Mouse (Mus musculus) 3T3-L1 (cell line): ENCODE results near the gene Sstr5.

Experiments
- DNase-seq: peaks from one replicate; pipeline ENCODE4 v3.0.0-alpha.2; 2015; ENCODE audit warnings: low read depth, low spot score

The Sstr5 gene

DNA sequence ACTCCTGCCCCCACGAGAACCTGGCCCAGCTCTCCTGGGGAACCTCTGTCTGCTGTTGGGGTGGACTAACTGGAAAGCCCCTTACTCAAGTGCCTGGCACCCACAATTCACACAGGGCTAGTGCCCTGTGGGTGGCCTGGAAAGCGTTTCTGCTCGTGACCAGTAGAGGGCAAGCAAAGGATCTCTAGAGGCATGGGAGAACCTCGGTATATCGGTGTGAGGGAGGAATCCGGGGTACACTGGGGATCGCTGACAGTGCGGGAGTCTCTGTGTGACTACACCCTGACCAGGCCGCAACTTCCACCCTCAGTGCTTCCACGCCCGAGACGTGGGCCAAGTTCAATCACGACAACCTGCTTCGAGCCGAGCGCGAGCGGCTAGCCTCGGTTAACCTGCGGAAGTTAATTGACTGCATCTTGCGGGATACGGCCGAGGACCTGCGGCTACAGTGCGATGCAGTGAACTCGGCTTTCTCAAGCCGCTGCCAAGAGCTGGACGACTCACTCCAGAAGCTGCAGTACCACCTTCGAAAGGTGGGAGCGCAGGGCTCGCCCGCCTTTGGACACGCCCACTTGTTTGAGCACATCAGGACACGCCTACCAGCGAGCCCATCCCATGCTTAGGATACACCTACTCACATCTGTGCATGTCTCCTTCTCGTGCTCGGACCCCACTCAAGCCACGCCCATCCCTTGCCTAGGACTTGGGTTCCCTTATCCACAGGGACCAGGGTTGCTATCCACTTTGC is 22.6 kb downstream of the Sstr5 start:
- peak; percentile 57 for DNase-seq

DNA sequence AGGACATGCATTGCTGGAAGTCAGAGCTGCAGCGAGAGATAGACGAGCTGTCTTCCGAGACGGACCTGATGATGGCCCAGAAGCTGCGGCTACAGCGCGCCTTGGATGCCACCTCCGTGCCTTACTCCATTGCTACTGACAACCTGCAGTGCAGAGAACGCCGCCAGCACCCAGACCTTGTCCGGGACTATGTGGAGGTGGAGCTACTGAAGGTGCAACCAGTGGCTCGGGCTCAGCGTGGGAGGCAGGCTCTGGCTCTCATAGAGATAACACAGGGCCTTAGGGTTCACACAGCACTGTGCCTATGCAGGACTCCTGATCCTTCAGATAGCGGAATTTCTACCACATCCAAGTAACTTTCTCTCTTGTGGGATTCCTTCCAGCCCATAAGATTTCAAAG is 25.0 kb downstream of the Sstr5 start:
- DNase-seq, result no peak

DNA sequence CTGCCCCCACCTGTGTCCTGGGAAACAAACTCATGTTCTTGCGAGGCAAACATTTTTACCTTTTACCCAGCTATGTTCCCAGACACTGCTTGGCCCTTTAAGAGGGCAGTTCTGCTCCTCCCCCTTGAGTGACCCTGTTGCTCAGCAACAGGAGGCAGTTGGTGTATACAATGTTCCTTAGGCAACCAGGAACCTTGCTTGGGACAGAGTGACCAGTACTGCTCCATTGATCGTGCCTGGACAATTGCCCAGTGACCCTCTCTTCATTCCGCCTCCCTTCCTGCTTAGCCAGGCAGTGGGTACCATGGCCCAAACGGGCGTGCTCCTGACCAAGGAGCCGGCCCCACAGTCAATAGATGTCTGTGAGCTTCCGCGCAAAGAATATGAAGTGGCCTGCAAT is 25.7 kb downstream of the Sstr5 start:
- no peak for DNase-seq

DNA sequence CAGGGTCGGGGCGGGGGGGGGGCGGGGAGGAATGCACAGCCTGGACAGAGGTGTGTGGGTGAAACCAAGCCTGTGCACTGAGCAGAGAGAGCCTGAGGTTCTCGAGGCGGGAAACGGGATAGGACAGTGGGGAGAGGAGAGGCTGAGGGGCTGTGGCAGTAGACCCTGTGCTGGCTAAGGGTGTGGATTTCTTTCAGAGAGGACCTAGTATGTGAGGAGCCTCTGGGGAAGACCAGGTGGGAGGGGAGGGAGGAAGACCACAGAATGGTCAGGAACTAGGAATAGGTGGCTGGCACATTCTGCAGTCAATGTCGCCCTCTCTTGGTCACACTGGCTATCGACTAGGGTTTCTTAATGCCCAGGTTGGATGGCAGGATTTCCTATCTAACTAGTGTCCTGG is 27.3 kb downstream of the Sstr5 start:
- peak; percentile 79 for DNase-seq

DNA sequence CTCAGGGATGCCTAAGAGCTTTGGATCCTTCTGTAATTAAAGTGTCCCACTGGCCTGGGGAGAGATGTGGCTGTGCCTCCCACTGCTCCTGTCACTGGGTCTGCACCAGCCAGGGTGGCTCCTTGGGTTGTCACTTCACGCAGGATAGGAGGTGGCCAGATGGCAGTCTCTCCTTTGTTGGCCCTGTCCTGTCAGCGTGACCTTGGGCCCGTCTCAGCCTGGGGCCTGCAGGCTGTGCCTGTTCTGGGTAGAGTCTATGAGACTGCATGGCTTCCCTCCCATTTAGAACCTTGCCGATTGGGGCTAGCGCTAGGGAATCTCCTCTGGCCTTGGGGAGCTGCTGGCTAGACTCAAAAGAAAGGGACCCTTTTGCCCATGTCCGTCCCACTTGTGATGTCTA is 28.8 kb downstream of the Sstr5 start:
- DNase-seq, result no peak

DNA sequence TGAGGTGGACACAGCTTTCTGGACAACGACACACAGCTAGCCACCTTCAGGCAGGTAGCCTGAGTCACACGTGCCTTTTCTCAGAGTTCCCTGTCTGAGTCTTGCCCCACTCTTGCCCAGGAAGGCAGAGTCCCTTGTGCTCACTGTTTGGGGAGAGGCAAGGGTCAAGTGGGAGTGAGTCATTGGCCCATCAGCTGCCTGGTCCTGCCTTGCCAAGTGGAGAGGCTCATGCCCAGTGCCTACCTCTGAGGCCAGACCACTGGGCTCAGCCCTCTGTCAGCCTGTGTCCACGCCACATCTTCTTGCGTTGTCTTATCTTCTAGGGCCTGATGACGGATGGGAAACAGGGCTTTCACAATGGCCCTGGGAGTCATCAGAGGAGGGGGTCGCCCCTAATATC is 29.3 kb downstream of the Sstr5 start:
- no peak for DNase-seq

DNA sequence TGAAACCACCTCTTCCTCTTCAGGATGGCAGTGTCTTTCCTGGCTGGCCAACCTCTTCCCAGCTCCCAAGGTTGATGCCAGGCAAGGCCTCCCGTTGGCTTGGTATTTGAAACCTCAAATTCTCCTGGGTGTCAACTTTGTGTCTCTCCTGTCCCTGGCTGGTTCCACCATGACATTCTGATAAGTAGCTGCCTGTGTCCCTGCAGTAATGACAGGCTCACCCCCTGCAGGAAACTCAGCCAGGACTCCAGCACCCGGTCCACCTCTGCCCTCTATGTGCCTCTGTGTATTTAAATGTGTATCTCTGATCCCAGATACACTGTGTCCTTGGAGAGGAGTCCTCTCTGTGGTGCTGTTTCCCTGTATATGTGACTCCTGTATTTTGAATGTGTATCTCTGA is 30.8 kb downstream of the Sstr5 start:
- DNase-seq, result no peak

DNA sequence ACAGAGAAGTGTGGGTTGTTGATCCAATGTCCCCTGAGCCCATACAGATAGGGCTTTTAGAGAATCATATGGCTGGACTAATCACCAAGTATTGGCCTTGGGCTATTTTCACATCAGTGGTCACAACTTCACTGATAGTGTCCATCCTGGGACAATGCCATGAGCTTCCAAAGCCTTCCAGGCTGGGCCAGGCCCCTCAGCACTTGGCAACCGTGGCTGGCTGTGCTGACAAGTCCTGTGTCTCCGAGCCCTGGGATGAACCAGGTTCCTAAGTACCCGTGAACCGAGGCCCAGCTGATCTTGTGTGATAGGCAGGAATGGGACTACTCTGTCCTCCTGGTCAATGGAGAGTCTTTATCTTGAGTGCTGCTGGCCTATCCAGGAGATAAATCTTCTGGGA is 33.0 kb downstream of the Sstr5 start:
- DNase-seq, result no peak

DNA sequence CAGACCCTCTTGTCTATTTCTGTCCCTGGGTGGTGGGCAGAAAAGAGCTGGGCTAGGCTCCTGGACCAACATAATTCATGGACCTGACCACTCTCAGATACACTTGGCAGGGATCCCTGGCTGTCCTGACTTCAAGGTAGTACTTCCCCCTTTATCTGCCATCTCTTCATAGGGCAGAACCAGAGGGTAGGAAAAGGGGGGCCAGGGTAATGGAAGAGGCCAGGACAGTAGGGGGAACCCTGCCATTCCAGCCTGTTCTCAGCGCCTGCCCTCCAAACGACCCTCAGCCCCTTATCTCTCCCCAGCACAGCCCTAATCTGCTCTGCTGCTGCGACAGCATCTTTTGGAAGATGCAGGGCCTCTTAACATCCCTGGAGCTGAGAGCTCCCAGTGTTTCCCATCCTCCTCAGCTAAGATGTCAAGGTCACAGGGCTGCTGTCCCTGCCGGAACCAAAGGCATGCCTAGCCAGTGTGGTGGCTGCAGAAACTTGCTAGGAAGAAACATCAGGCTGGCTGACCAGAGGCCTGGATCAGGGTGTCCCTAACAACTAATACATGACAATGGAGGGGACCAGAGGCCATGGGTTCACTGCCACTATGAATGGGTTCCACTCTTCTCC is 33.7 kb downstream of the Sstr5 start:
- no peak for DNase-seq

DNA sequence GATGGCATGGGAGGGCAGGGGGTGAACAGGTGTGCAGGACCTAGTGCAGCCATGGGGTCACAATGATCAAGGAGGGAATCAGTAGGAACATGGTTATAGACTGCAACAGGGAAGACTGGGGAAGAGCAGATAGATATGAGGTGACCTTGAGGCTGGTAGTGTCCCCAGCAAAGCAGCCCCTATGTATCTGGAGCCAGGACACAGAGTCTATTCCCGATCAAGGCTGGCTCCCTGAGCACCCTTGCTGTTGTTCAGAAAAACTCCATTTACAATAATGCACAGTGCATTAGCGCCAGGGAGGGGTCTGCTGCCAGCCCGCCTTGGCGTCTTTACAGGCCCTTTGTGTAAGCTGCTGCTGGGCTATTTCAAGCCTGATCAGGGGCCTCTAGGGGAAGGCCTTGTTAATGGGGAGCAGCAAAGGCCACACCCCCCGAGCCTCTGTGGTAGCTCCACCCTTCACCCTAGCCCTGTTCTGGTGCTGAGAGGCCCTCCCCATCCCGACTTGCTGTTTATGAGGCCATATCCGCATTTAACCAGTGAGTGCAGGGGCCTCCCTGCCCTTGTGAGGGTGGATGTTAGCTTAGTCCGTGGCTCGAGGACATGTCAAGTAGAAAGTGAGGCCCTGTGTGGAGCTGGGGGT is 34.7 kb downstream of the Sstr5 start:
- DNase-seq, result no peak

DNA sequence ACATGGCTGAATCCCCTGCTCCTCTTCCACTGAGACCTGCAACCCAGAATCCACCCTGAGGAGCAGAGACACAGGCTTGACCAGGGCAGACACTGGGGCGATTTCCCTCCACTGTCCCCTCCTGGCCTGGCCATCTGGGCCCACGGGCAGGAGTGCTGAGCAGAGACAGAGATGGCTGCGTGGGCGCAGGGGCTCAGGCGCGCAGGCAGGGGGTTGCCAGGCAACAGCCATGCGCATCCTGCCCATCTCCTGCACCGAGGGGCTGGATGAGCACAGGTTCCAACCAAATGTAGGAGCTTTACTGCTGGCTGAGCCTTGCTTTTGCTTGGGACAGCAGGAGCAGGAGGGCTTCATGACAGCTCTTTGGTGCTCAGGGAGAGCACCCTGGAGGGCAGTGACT is 40.5 kb downstream of the Sstr5 start:
- no peak for DNase-seq

DNA sequence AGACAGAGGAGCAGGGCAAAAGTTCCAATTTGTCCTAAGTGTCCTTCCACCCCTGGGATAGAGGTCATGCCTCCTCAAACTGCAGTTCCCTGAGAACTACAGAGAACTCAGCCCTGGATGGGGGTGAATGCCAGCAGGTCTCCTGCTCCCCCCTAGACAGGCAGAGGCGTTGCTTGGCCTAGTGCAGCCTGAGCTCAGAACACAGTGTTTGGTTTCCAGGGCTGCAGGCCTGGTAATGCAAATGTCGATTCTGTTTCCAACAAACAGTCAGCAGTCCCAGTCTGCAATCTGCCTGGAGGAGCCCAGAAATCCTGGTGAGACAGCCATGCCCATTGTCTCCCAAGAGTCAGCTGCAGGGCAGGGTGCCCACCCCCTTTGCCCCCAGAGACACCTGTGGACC is 42.8 kb downstream of the Sstr5 start, which contains the start of gene Tekt4:
Gene Tekt4 (plus strand): TSS at position 344 of the 400 bp plus-strand sequence.
- no peak for DNase-seq

DNA sequence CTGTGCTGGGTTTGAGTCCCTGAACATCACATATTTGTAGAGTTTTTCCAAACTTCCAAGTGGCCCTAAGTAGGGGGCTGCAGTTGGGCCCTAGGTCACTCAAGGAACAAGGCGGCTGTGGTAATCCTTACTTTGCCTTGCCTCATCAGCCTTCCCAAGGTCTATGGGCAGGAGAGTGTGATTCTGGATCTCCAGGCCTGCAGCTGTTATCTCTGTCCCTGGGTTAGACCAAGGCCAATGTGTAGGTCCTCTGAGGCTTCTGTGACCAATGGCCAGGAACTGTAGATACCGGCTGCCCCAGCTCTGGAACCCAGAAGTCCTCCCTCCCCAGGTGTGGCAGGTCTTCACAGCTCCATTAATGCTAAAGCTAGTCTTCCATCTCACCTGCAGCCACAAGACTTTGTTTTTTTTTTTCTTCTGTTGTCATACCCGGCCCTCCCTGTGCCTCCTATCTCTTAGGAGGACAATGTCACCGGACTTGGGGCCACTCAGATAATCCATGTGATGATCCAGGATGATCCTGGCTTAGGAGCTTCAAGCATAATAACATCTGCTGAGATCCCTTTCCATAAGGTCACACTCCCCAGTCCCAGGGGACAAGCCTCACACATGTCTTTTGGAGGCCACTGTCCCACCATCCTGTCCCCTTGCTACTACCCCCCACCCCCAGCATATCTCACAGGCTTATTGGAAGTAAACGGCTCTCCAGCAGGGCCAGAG is 44.7 kb downstream of the Sstr5 start:
- DNase-seq, result no peak

DNA sequence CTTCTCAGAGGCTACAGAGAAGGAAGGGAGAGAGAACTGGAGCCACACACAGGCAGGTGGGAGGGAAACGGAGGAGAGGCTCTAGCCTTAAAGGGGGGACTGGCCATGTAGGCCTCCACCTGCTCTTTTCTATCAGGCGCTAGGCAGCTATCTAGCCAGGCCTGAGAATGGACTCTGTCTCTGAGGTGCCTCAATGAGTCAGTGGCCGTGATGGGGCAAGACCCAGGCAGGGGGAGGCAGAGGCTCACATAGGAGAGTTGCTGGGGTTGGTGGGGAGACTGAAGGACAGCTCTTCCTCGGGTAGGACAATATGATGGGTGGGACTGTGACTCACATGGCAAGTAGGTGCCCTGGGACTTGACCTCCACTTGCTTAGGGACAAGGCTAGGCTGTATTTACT is 46.8 kb downstream of the Sstr5 start:
- no peak for DNase-seq

DNA sequence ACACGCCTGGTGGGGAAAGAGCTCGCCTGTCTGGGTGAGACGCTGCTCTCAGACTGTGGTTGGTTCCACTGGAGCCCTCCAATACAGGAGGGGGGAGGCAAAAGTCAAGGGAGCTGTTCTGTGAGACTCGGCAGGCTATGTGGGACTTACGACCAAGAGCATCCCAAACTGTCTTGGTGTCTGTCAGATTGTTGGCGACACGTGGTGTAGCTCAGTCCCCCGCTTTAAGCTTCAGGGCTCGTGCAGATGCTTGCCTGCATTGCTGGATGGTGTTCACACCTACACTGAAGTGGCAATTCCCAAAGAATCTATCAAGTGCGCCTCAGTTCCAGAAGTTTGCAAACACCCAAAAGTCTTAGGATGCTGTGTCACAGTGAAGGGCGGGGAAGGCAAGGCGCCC is 49.2 kb downstream of the Sstr5 start:
- no peak for DNase-seq

DNA sequence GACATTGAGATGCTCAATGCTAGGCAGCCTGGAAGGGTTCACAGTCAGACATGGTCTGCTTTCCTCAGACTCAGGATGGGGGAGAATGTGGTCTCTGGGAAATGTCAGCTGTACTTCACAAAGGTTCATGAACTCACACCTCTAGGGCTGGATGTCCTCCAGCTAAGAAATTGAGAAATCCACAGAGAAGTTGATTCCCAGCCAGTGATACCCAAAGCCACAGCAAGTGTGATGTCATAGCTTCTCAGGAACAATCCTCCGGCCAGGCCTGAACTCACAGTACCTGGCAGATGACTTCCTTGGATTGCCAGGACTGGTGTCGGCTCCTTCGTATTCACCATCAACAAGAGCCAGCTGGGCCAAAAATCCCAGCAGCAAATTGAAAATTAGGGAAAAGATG is 51.2 kb downstream of the Sstr5 start:
- no peak for DNase-seq

DNA sequence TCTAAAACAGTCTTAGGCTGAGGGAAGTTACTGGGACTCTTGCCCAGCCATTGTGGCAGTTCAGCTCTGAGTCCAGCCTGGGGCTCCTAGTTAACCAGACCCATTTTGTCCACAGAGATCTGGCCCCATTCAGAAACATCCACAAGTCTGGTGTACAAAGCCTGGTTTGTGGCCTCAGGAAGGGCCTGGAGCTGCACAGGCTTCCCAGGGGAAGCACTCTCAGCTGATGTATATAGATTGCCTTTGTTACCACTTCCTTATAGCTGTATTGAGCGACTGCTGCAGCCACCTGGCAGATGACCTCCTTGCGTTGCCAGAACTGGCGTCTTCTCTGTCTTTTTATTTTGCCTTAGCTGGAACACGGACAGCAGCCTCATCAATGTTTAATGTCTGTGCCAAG is 52.0 kb downstream of the Sstr5 start:
- no peak for DNase-seq

DNA sequence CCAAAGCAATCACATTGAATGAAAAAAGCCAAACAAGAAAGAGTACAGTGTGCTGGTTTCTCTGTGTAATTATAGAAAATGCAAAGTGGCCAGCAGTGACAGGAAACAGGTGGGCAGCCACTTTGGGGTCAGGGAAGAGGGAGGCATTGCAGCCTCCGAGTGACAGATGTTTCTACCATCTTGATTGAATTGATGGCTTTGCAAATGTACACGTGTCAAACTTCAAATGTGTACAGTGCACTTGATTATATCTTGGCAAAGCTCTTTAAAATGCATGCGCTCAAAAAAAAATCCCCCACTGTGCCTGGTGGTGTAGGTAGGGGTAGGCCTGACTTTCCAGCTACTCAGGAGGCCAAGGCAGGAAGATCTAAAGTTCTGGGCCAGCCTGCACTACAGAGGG is 54.2 kb downstream of the Sstr5 start:
- no peak for DNase-seq

DNA sequence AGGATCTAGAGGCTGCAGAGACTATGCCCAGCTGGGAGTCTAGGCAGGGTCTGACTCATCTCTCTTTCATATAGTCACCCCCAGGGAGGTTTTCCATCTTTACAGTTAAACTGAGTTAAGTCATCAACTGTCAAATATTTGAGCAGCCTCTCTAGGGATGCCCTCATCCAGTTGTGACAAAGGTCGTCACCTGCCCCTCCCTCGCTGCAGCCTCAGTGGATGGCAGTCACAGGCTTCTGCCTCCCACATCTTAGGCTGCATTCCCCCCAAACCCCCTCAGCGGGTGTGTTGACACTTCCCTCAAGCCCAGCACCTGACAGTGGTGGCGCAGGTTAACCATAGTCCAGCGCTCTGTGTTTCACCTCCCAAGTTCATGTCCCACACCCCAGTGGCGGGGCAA is 55.7 kb downstream of the Sstr5 start:
- no peak for DNase-seq
